Mouse (Mus musculus): ENCODE measurements around the gene Pars2.

The Pars2 gene

DNA sequence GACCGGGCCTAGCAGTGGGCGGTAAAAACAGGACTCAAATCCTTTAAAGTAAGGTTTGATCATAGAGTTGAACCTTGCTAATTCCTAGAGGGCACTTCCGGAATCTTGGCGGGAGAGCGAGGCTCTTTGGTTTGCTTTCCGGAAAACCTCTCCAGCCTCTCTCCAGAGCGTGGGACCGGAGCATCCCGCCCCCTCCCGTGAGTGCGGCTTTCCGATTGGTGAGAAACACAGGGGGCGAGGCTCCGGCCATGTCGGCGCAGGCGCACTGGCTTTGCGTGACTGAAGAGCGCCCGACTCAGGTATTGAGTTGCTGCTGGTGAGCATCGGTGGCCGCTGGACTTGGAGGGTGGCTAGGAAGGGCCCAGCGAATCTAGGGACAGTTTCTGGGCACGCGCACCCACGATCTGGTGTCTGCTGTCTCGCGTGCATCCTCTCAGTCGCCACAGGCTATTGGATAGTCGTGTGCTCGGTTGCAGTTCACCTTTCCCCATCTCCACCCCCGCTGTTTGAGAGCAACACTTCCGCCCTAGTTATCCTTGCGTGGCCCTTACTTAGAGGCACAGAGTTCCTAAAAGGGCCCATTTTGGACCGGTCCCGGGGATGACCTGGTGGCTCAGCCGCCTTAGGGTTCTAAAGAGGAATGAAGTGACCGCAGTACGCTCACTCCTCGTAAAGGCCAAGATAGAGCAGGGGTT is at the start of gene Pars2:
Gene Pars2 (plus strand): TSS at position 237 of the 695 bp plus-strand sequence.
- peak; percentile 98 to 99 for DNase-seq

DNA sequence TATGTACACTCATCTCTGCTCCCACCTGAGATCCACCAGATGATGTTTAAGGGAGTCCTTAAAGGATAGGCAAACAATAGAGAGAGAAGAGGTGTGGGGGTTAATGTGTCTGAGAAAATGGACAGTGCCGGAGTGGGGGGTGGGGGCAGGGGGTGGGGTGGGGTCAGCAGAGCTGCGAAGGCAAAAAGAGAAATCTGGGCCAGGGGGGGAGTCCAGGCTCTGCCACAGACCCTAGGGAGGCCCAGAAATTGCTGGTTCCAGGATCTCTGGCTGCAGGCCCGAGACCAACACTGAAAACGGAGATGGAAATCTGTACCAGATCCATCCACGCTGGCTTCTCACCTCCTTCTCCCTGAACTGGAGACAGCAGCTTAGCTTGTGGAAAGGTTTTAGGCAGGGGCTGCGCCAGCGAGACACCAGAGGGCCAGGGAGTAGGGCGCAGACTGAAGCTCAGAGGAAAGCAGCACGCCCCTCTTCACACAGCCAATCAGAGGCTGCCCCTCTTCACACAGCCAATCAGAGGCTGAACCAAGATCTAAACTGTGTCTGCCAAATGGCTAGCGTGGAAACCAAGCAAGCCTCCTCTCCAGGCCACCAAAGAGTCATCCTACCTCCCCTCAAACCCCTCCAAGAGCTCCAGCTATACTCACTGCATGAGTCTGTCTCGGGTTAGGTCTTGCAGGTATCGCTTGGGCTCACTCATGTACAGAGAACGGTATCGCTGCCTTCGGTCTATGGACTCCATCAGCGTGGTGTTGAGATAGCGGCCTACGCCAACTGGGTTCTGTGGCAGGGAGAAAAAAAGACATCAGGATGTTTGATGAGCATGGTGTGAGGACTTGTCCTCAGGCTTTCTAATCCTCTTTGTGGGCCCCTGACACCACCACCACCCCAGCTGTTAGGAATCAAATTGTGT is 44.0 kb upstream of the Pars2 start:
- DNase-seq, result peak in 1 of 2 experiments; percentile 34

DNA sequence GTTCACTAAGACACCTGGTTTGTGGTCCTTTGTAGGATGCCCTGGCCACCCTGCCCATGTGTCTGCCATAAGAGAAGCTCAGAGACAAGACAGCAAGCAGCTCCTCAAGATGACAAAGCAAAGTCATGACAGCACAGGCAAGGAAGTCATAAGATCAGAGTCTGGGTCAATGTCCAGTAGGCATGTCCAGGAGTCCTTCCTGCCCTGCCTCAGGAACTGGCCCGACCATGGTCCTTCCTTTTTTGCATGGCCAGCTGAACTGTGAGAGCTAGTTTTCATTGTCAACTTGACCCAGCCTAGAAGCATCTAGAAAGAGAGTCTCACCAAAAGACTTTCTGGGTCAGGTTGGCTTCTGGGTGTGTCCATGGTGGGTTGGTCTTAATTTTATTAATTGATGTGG is 43.0 kb upstream of the Pars2 start:
- no peak for DNase-seq

- no peak for DNase-seq
Observed at GRCm38 (mm10) chr4:106613105-106613504, 37.8 kb upstream of the Pars2 start.

- no peak for DNase-seq
Observed at GRCm38 (mm10) chr4:106613560-106613959, 37.3 kb upstream of the Pars2 start.

DNA sequence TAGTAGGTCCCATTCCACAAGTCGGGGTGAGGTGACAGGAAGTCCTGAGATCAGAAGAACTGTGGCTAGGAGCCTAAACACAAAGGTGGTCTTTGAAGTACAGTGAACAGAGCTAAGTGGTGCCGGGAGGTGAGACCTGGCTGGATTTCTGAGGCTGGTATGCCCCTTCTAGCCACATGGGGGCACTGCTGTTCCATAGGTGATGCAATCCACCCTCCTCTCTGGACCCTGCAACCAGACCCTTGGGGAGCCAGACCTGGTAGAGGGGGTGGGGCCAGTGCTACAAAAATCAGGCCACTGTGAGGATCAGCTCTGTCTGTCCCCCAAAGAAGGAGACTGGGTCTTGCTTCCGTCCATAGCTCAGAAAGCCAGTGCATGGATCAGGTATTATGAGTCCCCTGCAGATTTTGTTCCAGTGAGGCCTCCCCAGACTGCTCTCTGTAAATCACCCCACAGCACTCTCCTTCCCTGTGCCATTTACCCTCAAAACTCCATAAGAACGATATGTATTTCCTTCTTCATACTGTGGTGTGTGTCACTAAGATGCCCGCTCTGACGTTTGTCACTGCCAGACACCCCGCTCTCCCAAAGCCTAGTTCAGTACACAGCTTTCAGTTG is 36.6 kb upstream of the Pars2 start:
- peak; percentile 80 to 85 for DNase-seq

DNA sequence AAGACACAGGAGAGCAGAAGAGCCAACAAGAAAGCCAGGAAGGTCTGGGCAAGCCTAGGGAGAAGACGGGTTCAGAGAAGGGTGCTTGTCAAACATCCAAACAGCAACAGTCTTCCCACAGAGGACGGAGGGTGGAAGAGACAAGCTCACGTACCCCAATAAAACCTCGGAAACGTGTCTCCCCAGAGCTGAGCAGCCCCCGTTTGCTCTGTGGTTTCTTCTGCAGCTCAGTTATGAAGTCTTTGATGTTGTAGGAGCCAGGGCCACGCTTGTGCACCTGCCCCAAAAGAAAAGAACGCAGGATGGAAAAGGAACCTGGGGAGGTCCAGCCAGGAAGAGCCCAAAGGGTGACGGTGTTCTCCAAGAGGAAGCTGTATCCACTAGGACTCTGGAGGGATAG is 36.0 kb upstream of the Pars2 start:
- DNase-seq, result no peak

GRCm38 (mm10) chr4:106615637-106616036 is 35.2 kb upstream of the Pars2 start:
- DNase-seq, result no peak

DNA sequence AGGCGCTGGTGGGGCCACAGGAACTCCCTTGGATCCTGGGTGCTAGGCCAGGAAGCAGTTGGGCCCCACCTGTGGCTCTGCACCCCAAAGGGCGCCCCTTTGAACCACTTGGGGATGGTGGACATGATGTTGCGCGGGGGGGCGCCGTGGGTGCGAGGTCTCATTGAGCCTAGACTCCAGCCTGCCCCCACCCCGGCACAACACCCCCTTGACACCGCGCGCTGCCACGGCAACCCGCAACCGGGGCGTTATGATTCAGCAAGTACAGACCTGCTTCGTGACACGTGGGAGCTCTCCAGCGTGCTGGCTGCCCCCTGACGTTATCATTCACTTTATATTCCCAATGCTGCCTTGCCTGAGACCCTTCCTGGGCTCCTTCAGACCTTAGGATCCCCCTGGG is 33.8 kb upstream of the Pars2 start, which contains the start of gene Lexm:
Gene Lexm (minus strand): TSS at position 186 of the 400 bp plus-strand sequence.
- no peak for DNase-seq

DNA sequence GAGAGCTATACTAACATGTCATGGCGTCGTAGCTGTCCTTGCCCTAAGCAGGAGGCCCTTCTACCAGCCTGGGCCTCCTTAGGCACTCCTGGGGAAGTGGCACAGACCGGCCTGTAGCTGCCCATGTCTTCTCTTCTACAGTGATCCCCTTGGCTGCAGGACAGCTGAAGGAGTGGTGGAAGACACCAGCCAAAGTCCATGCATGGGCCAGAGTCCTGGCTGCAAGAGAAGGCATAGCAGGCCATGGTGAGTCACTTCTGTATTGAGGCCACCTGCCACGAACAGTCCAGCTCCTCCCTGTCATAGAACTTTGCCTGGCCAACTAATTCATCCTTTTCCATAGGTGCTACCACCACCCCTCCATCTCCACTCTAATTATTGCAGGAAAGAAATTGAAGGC is 32.0 kb upstream of the Pars2 start:
- no peak for DNase-seq

DNA sequence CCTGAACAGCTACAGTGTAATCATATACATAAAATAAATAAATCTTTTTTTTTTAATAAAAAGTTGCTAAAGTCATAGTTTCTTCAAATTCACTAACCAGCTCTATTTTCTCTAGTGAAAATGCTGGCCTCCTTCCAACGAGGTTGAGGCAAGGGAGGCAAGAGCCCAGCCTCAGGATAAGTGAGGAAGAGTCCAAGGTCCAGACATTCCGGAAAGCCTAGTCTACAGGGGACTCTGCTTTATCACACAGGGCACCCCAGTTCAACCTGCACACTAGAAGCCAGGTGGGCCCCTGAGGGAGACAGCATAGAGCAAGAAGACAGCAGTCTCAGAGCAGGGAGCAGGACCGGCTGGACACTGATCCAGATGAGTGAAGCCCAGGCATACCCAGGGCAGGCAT is 29.4 kb upstream of the Pars2 start:
- no peak for DNase-seq

DNA sequence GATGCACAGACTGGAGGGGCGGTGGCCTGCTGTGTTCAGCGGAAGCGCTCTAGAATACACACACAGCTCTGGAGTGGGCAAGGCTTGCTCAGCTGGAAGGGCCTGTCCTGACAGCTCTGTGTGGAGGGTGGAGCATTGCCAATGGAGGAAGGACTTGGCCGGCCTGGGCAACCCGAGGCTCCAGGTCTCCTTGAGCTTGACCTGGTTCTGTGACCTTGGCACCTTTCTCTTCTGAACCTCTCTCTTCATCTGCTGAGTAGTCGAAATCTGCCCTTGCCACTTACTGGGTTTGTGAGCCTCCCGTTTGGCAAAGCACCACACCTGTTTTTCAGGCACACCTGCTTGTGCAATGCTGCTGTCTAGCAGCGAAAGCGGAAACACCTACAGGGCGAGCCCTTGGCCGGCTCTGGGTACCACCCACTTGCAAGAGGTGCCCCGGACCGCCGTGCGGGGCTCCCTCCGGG is 28.8 kb upstream of the Pars2 start, which contains the start of gene Ttc22:
Gene Ttc22 (plus strand): TSS at position 403 of the 464 bp plus-strand sequence.
- no peak for DNase-seq

GRCm38 (mm10) chr4:106622712-106623111 is 28.2 kb upstream of the Pars2 start:
- DNase-seq, result no peak

DNA sequence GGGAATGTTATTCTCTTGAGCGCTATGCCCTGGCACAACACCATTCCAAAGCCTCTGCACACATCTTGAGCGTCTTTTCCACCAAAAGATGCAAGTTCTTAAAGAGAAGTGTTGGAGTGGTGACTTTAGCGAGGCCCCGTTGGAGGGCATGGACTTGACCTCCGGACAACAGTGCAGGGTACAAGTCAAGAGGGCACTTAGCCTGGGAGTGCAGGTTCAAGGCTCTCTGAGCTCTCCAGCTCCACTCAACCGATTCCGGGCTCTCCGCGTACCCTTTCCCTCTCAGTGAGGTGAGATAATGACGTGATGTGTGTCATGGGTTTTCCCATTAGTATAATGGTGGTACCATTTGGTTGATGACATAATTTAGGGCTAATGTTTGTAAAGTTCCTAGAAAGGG is 26.6 kb upstream of the Pars2 start:
- DNase-seq, result no peak

DNA sequence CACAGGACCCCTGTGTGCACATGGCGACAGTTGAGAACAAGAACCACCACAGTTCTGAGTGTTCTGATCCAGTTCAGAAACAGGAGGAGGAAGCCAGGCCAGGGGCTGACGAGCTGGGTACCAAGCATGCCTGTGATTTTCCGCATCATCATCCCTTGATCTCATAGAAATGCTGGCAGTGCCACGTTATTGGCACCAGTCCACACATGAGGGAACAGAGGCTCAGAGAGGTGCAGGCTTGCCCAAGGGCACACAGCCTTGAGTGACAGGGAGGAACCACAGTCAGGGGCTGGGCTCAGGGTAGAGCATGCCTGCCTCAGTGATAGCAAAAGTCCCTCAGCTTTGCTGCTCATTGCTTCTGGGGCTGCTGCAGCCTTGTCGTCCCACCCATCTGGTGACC is 23.1 kb upstream of the Pars2 start:
- no peak for DNase-seq

DNA sequence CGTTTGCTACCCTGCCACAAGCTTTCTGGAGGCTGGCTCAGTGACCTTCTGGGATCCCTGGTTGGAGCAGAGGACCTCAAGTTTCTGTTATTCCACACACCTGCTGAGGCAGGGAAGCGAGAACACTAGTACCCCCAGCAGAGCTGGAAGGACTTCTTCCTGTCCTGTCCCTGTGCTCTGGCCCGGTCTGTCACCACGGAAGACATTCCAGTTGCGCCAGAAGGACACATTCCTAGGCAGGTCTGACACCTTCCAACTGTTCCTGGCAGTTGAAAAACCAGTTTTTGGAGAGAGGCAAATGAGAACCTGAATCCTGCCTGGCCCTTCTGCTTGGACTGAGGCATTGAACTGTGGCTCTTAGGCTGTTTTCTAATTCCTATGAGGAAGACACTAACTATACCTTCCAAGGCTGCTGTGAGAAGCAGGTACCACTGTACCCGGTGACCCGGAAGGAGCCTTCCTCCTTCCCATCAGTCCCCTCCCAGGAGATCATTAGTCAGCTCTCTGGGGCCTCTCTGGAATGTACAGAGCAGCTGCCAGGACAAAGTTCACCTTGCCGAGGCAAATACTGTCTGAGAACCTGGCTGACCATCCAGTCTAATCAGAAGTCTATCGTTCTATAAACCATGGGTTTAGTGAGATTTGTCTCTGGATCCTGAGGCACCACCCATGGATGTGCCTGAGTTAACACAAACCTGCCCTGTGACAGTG is 22.1 kb upstream of the Pars2 start:
- no peak for DNase-seq

DNA sequence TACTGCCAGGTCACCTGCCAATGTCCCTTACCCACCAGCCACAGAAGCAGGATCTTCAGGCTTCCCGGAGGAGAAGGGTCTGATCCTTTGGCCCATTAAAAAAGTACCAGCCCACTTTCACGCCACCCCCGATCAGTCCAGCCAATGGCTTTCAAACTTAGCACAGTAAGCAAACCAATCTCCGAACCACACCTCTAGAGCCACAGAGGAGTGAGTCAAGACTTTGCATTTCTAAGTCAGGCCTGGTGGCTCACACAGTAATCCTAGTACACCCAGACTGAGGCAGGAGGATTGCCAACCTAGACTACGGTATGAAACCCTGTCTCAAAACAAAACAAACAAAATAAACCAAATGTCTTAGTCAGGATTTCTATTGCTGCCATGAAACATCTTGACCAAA is 21.5 kb upstream of the Pars2 start:
- DNase-seq, result no peak

DNA sequence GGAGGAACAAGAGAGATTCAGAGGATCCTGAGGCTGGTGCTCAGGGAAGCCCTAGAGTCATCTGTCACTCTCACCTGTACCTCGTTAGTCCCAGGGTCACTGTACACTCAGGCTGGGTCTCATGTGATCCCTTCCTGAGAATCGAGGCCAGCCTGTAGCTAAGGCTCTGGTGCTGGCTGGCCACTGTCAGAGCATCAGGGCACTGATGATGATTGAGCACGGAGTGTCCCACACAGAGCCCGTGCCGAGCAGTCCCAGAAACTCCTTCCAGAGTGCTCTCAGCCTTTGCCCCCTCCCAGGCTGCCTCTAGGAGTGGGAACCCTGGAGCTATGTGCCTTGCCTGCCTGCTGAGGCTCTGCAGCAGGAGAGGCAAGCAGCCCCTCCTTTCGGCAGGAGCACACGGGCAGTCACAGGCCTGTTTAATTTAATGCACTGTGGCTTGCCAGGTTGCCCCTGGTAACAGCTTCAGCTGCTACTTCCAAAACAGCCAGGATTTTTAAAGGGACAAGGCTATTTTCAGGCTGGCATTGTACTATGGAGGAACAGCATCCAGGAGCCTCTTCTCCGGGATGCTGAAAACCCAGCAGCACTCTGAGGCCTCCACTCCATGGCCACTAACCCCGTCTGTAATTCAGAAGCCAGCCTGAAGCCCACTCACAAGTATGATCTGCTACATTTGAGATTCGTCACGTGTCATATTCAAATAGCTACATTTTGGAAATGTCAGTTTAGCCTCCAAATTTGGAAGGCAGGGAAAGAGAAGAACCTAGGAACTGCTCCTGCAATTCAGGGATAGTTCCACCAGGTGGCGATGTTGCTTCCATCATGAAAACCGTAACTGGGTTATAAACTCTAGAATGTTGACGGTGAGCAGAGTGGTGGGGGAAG is 20.3 kb upstream of the Pars2 start:
- peak; percentile 84 to 87 for DNase-seq

- no peak for DNase-seq
Observed at GRCm38 (mm10) chr4:106632313-106632712, 18.6 kb upstream of the Pars2 start.

GRCm38 (mm10) chr4:106633281-106634085 is 17.4 kb upstream of the Pars2 start:
- DNase-seq, result no peak

DNA sequence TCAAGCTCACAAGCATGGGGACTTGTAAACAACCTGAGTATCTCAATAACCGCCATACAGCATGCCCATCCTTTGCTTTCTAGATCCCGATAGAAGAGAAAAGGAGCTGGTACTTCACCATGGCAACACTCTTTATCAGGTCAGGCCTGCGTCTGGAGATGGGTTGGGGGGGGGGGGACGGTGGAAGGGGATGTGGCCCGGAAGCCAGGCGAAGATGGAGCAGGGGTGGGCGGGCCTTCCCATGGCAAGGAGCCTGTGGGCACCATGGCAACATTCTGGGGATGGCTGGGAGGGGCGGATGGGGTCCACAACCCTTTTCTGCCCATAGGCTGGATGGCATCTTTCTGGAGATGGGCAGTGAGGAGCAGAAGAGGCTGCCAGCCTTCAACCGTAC is 16.8 kb upstream of the Pars2 start:
- no peak for DNase-seq

Measured in cerebellum, postnatal 25 days (tissue).